Mouse (Mus musculus): Measurements from ENCODE around the gene Eif4g3. TPM values are rescaled to one million over a fixed set of nuclear protein-coding genes. Genes with fewer than 3 reads are reported as not detected.
A peak's percentile ranks its signal among the peaks of the same experiment; 100 is the strongest.
"Not testable (repeated sequence)": the region's sequence is repeated elsewhere in the genome, so short reads cannot be mapped to it uniquely, and the experiment has no call there.

Eif4g3 gene
- 41.2 and 51.2 TPM in 2 replicates for total RNA-seq (2017)

GRCm38 (mm10) chr4:137992890-137993289, at the start of gene Eif4g3:
Gene Eif4g3, plus strand, starts transcription at chr4:137993022.
- peak; percentile 71 to 76 for ATAC-seq (replicated peaks in 1 of 2; ENCODE audit: insufficient read depth in 1 of 2, low FRiP score in 2 of 2, low TSS enrichment in 1 of 2, low read depth in 1 of 2, poor library complexity in 2 of 2, severe bottlenecking in 2 of 2)

- no peak for ATAC-seq (replicated peaks in 1 of 2; ENCODE audit: insufficient read depth in 1 of 2, low FRiP score in 2 of 2, low TSS enrichment in 1 of 2, low read depth in 1 of 2, poor library complexity in 2 of 2, severe bottlenecking in 2 of 2)
Observed at GRCm38 (mm10) chr4:137943540-137943939, 49.3 kb upstream of the Eif4g3 start.

GRCm38 (mm10) chr4:137945376-137945775, 47.4 kb upstream of the Eif4g3 start:
- no peak for ATAC-seq (replicated peaks in 1 of 2; ENCODE audit: insufficient read depth in 1 of 2, low FRiP score in 2 of 2, low TSS enrichment in 1 of 2, low read depth in 1 of 2, poor library complexity in 2 of 2, severe bottlenecking in 2 of 2)

- ATAC-seq (replicated peaks in 1 of 2; ENCODE audit: insufficient read depth in 1 of 2, low FRiP score in 2 of 2, low TSS enrichment in 1 of 2, low read depth in 1 of 2, poor library complexity in 2 of 2, severe bottlenecking in 2 of 2), result no peak
Observed at GRCm38 (mm10) chr4:137946419-137946818, 46.4 kb upstream of the Eif4g3 start.

GRCm38 (mm10) chr4:137952840-137953239, 40.0 kb upstream of the Eif4g3 start:
- peak in 1 of 2 experiments; percentile 36; a peak in 1 of 4 replicates for ATAC-seq (replicated peaks in 1 of 2; ENCODE audit: insufficient read depth in 1 of 2, low FRiP score in 2 of 2, low TSS enrichment in 1 of 2, low read depth in 1 of 2, poor library complexity in 2 of 2, severe bottlenecking in 2 of 2)

GRCm38 (mm10) chr4:137954184-137954583, 38.6 kb upstream of the Eif4g3 start:
- no peak for ATAC-seq (replicated peaks in 1 of 2; ENCODE audit: insufficient read depth in 1 of 2, low FRiP score in 2 of 2, low TSS enrichment in 1 of 2, low read depth in 1 of 2, poor library complexity in 2 of 2, severe bottlenecking in 2 of 2)

GRCm38 (mm10) chr4:137954926-137955396, 37.9 kb upstream of the Eif4g3 start:
- peak in 1 of 2 experiments; percentile 22; a peak in 1 of 4 replicates for ATAC-seq (replicated peaks in 1 of 2; ENCODE audit: insufficient read depth in 1 of 2, low FRiP score in 2 of 2, low TSS enrichment in 1 of 2, low read depth in 1 of 2, poor library complexity in 2 of 2, severe bottlenecking in 2 of 2)

GRCm38 (mm10) chr4:137956260-137956659, 36.6 kb upstream of the Eif4g3 start:
- no peak for ATAC-seq (replicated peaks in 1 of 2; ENCODE audit: insufficient read depth in 1 of 2, low FRiP score in 2 of 2, low TSS enrichment in 1 of 2, low read depth in 1 of 2, poor library complexity in 2 of 2, severe bottlenecking in 2 of 2)

GRCm38 (mm10) chr4:137959889-137960665, 32.7 kb upstream of the Eif4g3 start:
- ATAC-seq (replicated peaks in 1 of 2; ENCODE audit: insufficient read depth in 1 of 2, low FRiP score in 2 of 2, low TSS enrichment in 1 of 2, low read depth in 1 of 2, poor library complexity in 2 of 2, severe bottlenecking in 2 of 2), result no peak

GRCm38 (mm10) chr4:137960757-137961156, 32.1 kb upstream of the Eif4g3 start:
- ATAC-seq (replicated peaks in 1 of 2; ENCODE audit: insufficient read depth in 1 of 2, low FRiP score in 2 of 2, low TSS enrichment in 1 of 2, low read depth in 1 of 2, poor library complexity in 2 of 2, severe bottlenecking in 2 of 2), result no peak

GRCm38 (mm10) chr4:137962643-137963350, 30.0 kb upstream of the Eif4g3 start:
- no peak for ATAC-seq (replicated peaks in 1 of 2; ENCODE audit: insufficient read depth in 1 of 2, low FRiP score in 2 of 2, low TSS enrichment in 1 of 2, low read depth in 1 of 2, poor library complexity in 2 of 2, severe bottlenecking in 2 of 2)

- ATAC-seq (replicated peaks in 1 of 2; ENCODE audit: insufficient read depth in 1 of 2, low FRiP score in 2 of 2, low TSS enrichment in 1 of 2, low read depth in 1 of 2, poor library complexity in 2 of 2, severe bottlenecking in 2 of 2), result no peak
Observed at GRCm38 (mm10) chr4:137963431-137963830, 29.4 kb upstream of the Eif4g3 start.

- peak; percentile 49 to 63; a peak in 1 of 4 replicates for ATAC-seq (replicated peaks in 1 of 2; ENCODE audit: insufficient read depth in 1 of 2, low FRiP score in 2 of 2, low TSS enrichment in 1 of 2, low read depth in 1 of 2, poor library complexity in 2 of 2, severe bottlenecking in 2 of 2)
Observed at GRCm38 (mm10) chr4:137963881-137964584, 28.8 kb upstream of the Eif4g3 start.

GRCm38 (mm10) chr4:137964585-137964930, 28.3 kb upstream of the Eif4g3 start:
- no peak for ATAC-seq (replicated peaks in 1 of 2; ENCODE audit: insufficient read depth in 1 of 2, low FRiP score in 2 of 2, low TSS enrichment in 1 of 2, low read depth in 1 of 2, poor library complexity in 2 of 2, severe bottlenecking in 2 of 2)

- ATAC-seq (replicated peaks in 1 of 2; ENCODE audit: insufficient read depth in 1 of 2, low FRiP score in 2 of 2, low TSS enrichment in 1 of 2, low read depth in 1 of 2, poor library complexity in 2 of 2, severe bottlenecking in 2 of 2), result peak; percentile 75 to 94
Observed at GRCm38 (mm10) chr4:137968203-137968602, 24.6 kb upstream of the Eif4g3 start.

GRCm38 (mm10) chr4:137970623-137971199, 22.1 kb upstream of the Eif4g3 start:
- not testable (repeated sequence) for ATAC-seq (replicated peaks in 1 of 2; ENCODE audit: insufficient read depth in 1 of 2, low FRiP score in 2 of 2, low TSS enrichment in 1 of 2, low read depth in 1 of 2, poor library complexity in 2 of 2, severe bottlenecking in 2 of 2)

- ATAC-seq (replicated peaks in 1 of 2; ENCODE audit: insufficient read depth in 1 of 2, low FRiP score in 2 of 2, low TSS enrichment in 1 of 2, low read depth in 1 of 2, poor library complexity in 2 of 2, severe bottlenecking in 2 of 2), result not testable (repeated sequence)
Observed at GRCm38 (mm10) chr4:137974856-137975432, 17.9 kb upstream of the Eif4g3 start.

Data from hematopoietic stem cell, adult 5-6 weeks (primary cell).